Mouse (Mus musculus): ENCODE results near the gene Olfr78. TPM values are rescaled to one million over a fixed set of nuclear protein-coding genes. Genes with fewer than 3 reads are reported as not detected.

Olfr78 gene
- total and polyA plus RNA-seq, 3 experiments: 0.11 TPM; not detected in 2

GRCm38 (mm10) chr7:102727391-102727790 lies 31.9 kb downstream of the Olfr78 start, which contains the start of gene Olfr559:
TSS of gene Olfr559 (minus strand) at chr7:102727491.
- no peak for ATAC-seq (ENCODE audit: extremely low read depth, insufficient number of reproducible peaks, low FRiP score, poor library complexity, severe bottlenecking)
- H3K4me3 ChIP-seq (ENCODE audit: low read depth, low read length): no peak within 1 kb of the TSS

GRCm38 (mm10) chr7:102718970-102719369 lies 40.3 kb downstream of the Olfr78 start, which contains the start of gene Olfr33:
TSS of gene Olfr33 (minus strand) at chr7:102719070.
- no peak within 1 kb of the TSS for H3K4me3 ChIP-seq (ENCODE audit: low read depth, low read length)
- DNase-seq (ENCODE audit: low spot score) (no peak), ATAC-seq (ENCODE audit: extremely low read depth, insufficient number of reproducible peaks, low FRiP score, poor library complexity, severe bottlenecking) (no peak)
- no peaks in the 10 kb centered on the region for H3K9me3 ChIP-seq (replicated peaks)
- no peaks in the 10 kb centered on the region for H3K27me3 ChIP-seq (ENCODE audit: insufficient read depth, low read length)
- H3K4me1 ChIP-seq (ENCODE audit: insufficient read depth, low read depth, low read length): no peaks in the 10 kb centered on the region
- no peaks in the 10 kb centered on the region for H3K36me3 ChIP-seq (replicated peaks)
- TF ChIP-seq POLR2AphosphoS5 (IDR thresholded peaks at IDR 0.05; ENCODE audit: insufficient replicate concordance, low read depth, low read length) (no peak), GATA1 (IDR thresholded peaks at IDR 0.05; ENCODE audit: borderline replicate concordance, low read length) (no peak), TAL1 (conservative IDR thresholded peaks at IDR 0.05; ENCODE audit: low read depth, low read length) (no peak), GATA2 (IDR thresholded peaks at IDR 0.05; ENCODE audit: borderline replicate concordance, low read depth, low read length) (no peak), CTCF (IDR thresholded peaks at IDR 0.05; ENCODE audit: low read depth, low read length) (no peak)

More at GRCm38 (mm10) chr7:102727391-102727790, 31.9 kb downstream of the Olfr78 start, which contains the start of gene Olfr559:
- DNase-seq (ENCODE audit: low spot score): no peak
- H3K36me3 ChIP-seq (replicated peaks): no peaks in the 10 kb centered on the region
- H3K9me3 ChIP-seq (replicated peaks): no peaks in the 10 kb centered on the region
- no peaks in the 10 kb centered on the region for H3K4me1 ChIP-seq (ENCODE audit: insufficient read depth, low read depth, low read length)
- no peak for TF ChIP-seq GATA2 (IDR thresholded peaks at IDR 0.05; ENCODE audit: borderline replicate concordance, low read depth, low read length)
- TF ChIP-seq GATA1 (IDR thresholded peaks at IDR 0.05; ENCODE audit: borderline replicate concordance, low read length): no peak
- TF ChIP-seq TAL1 (conservative IDR thresholded peaks at IDR 0.05; ENCODE audit: low read depth, low read length): no peak
- TF ChIP-seq CTCF (IDR thresholded peaks at IDR 0.05; ENCODE audit: low read depth, low read length): no peak
- TF ChIP-seq POLR2AphosphoS5 (IDR thresholded peaks at IDR 0.05; ENCODE audit: insufficient replicate concordance, low read depth, low read length): no peak
- no peaks in the 10 kb centered on the region for H3K27me3 ChIP-seq (ENCODE audit: insufficient read depth, low read length)

- no peak within 1 kb of the TSS for H3K4me3 ChIP-seq (ENCODE audit: low read depth, low read length)
- H3K27me3 ChIP-seq (ENCODE audit: insufficient read depth, low read length): peaks cover 27% of the 10 kb centered on the region
- no peaks in the 10 kb centered on the region for H3K36me3 ChIP-seq (replicated peaks)
- no peak for TF ChIP-seq GATA2 (IDR thresholded peaks at IDR 0.05; ENCODE audit: borderline replicate concordance, low read depth, low read length)
- no peak for TF ChIP-seq TAL1 (conservative IDR thresholded peaks at IDR 0.05; ENCODE audit: low read depth, low read length)
- no peak for TF ChIP-seq GATA1 (IDR thresholded peaks at IDR 0.05; ENCODE audit: borderline replicate concordance, low read length)
- TF ChIP-seq POLR2AphosphoS5 (IDR thresholded peaks at IDR 0.05; ENCODE audit: insufficient replicate concordance, low read depth, low read length): no peak
- no peak for TF ChIP-seq CTCF (IDR thresholded peaks at IDR 0.05; ENCODE audit: low read depth, low read length)
- no peaks in the 10 kb centered on the region for H3K9me3 ChIP-seq (replicated peaks)
- ATAC-seq (ENCODE audit: extremely low read depth, insufficient number of reproducible peaks, low FRiP score, poor library complexity, severe bottlenecking): no peak
- no peaks in the 10 kb centered on the region for H3K4me1 ChIP-seq (ENCODE audit: insufficient read depth, low read depth, low read length)
- DNase-seq (ENCODE audit: low spot score): no peak
Measured at GRCm38 (mm10) chr7:102701915-102702314, 57.4 kb downstream of the Olfr78 start, which contains the start of gene Olfr558. TSS of gene Olfr558 (plus strand) at chr7:102702215.

GRCm38 (mm10) chr7:102698461-102698860 lies 60.8 kb downstream of the Olfr78 start:
- no peak for DNase-seq (ENCODE audit: low spot score)

GRCm38 (mm10) chr7:102695358-102696125 lies 63.7 kb downstream of the Olfr78 start, which contains the start of gene Olfr557:
TSS of gene Olfr557 (plus strand) at chr7:102695910.
- Histone ChIP-seq H3K4me3 (ENCODE audit: low read depth, low read length) (no peak within 1 kb of the TSS), H3K4me1 (ENCODE audit: insufficient read depth, low read depth, low read length) (no peaks in the 10 kb centered on the region), H3K9me3 (replicated peaks) (no peaks in the 10 kb centered on the region), H3K27me3 (ENCODE audit: insufficient read depth, low read length) (peaks cover 10% of the 10 kb centered on the region), H3K36me3 (replicated peaks) (no peaks in the 10 kb centered on the region)
- TF ChIP-seq POLR2AphosphoS5 (IDR thresholded peaks at IDR 0.05; ENCODE audit: insufficient replicate concordance, low read depth, low read length): no peak
- TF ChIP-seq CTCF (IDR thresholded peaks at IDR 0.05; ENCODE audit: low read depth, low read length): peak; percentile 89
- DNase-seq (ENCODE audit: low spot score) (no peak), ATAC-seq (ENCODE audit: extremely low read depth, insufficient number of reproducible peaks, low FRiP score, poor library complexity, severe bottlenecking) (no peak)

More at GRCm38 (mm10) chr7:102698461-102698860, 60.8 kb downstream of the Olfr78 start:
- Histone ChIP-seq H3K27me3 (ENCODE audit: insufficient read depth, low read length) (peaks cover 21% of the 10 kb centered on the region), H3K4me1 (ENCODE audit: insufficient read depth, low read depth, low read length) (no peaks in the 10 kb centered on the region), H3K9me3 (replicated peaks) (no peaks in the 10 kb centered on the region), H3K4me3 (ENCODE audit: low read depth, low read length) (no peak overlapping the region), H3K36me3 (replicated peaks) (no peaks in the 10 kb centered on the region)
- ATAC-seq (ENCODE audit: extremely low read depth, insufficient number of reproducible peaks, low FRiP score, poor library complexity, severe bottlenecking): no peak
- TF ChIP-seq CTCF (IDR thresholded peaks at IDR 0.05; ENCODE audit: low read depth, low read length) (no peak), TAL1 (conservative IDR thresholded peaks at IDR 0.05; ENCODE audit: low read depth, low read length) (no peak), GATA1 (IDR thresholded peaks at IDR 0.05; ENCODE audit: borderline replicate concordance, low read length) (no peak)

Other genes starting within 250 kb of the Olfr78 start
Only the 20 nearest of the 31 such genes appear.
- gene Olfr551, start 167.6 kb downstream of the Olfr78 start, total RNA-seq (2014; fragmentation: Nextera tagmentation): not detected in 2 replicates
- gene Olfr551, start 167.6 kb downstream of the Olfr78 start, total RNA-seq (2017): 0.23 and 0.27 TPM in 2 replicates
- not detected in 2 replicates for gene Olfr551, start 167.6 kb downstream of the Olfr78 start, polyA plus RNA-seq (2012)
- not detected in 2 replicates for gene Olfr552, start 161.7 kb downstream of the Olfr78 start, total RNA-seq (2014; fragmentation: Nextera tagmentation)
- gene Olfr552, start 161.7 kb downstream of the Olfr78 start, total RNA-seq (2017): 0.05 and 0.17 TPM in 2 replicates
- not detected in 2 replicates for gene Olfr552, start 161.7 kb downstream of the Olfr78 start, polyA plus RNA-seq (2012)
- not detected in 2 replicates for gene Olfr553, start 141.3 kb downstream of the Olfr78 start, total RNA-seq (2014; fragmentation: Nextera tagmentation)
- gene Olfr553, start 141.3 kb downstream of the Olfr78 start, total RNA-seq (2017): 0.12 and 0.22 TPM in 2 replicates
- not detected in 2 replicates for gene Olfr553, start 141.3 kb downstream of the Olfr78 start, polyA plus RNA-seq (2012)
- not detected in 2 replicates for gene Olfr554, start 121.0 kb downstream of the Olfr78 start, total RNA-seq (2014; fragmentation: Nextera tagmentation)
- gene Olfr554, start 121.0 kb downstream of the Olfr78 start, total RNA-seq (2017): 0.06 and 0.16 TPM in 2 replicates
- not detected in 2 replicates for gene Olfr554, start 121.0 kb downstream of the Olfr78 start, polyA plus RNA-seq (2012)
- not detected in 2 replicates for gene Olfr555, start 100.6 kb downstream of the Olfr78 start, total RNA-seq (2014; fragmentation: Nextera tagmentation)
- gene Olfr555, start 100.6 kb downstream of the Olfr78 start, total RNA-seq (2017): 0.17 and 0.22 TPM in 2 replicates
- gene Olfr555, start 100.6 kb downstream of the Olfr78 start, polyA plus RNA-seq (2012): not detected in 2 replicates
- gene Olfr556, start 94.6 kb downstream of the Olfr78 start, total RNA-seq (2014; fragmentation: Nextera tagmentation): not detected in 2 replicates
- gene Olfr556, start 94.6 kb downstream of the Olfr78 start, total RNA-seq (2017): 0.23 and 0.27 TPM in 2 replicates
- not detected in 2 replicates for gene Olfr556, start 94.6 kb downstream of the Olfr78 start, polyA plus RNA-seq (2012)
- 12.9 and 19.6 TPM in 2 replicates for gene Trim68, start 72.1 kb downstream of the Olfr78 start, total RNA-seq (2014; fragmentation: Nextera tagmentation)
- gene Trim68, start 72.1 kb downstream of the Olfr78 start, total RNA-seq (2017): 9.6 and 9.9 TPM in 2 replicates
- 2.0 and 2.3 TPM in 2 replicates for gene Trim68, start 72.1 kb downstream of the Olfr78 start, polyA plus RNA-seq (2012)
- gene Olfr557, start 63.6 kb downstream of the Olfr78 start, total RNA-seq (2014; fragmentation: Nextera tagmentation): not detected in 2 replicates
- gene Olfr557, start 63.6 kb downstream of the Olfr78 start, total RNA-seq (2017): 0.06 TPM in 1 of 2 replicates, not detected in the other
- not detected in 2 replicates for gene Olfr557, start 63.6 kb downstream of the Olfr78 start, polyA plus RNA-seq (2012)
- gene Olfr558, start 57.3 kb downstream of the Olfr78 start, total RNA-seq (2014; fragmentation: Nextera tagmentation): not detected in 2 replicates
- gene Olfr558, start 57.3 kb downstream of the Olfr78 start, total RNA-seq (2017): 0.11 and 0.17 TPM in 2 replicates
- not detected in 2 replicates for gene Olfr558, start 57.3 kb downstream of the Olfr78 start, polyA plus RNA-seq (2012)
- not detected in 2 replicates for gene Olfr33, start 40.4 kb downstream of the Olfr78 start, total RNA-seq (2014; fragmentation: Nextera tagmentation)
- not detected in 2 replicates for gene Olfr33, start 40.4 kb downstream of the Olfr78 start, total RNA-seq (2017)
- gene Olfr33, start 40.4 kb downstream of the Olfr78 start, polyA plus RNA-seq (2012): not detected in 2 replicates
- not detected in 2 replicates for gene Olfr559, start 32.0 kb downstream of the Olfr78 start, total RNA-seq (2014; fragmentation: Nextera tagmentation)
- gene Olfr559, start 32.0 kb downstream of the Olfr78 start, total RNA-seq (2017): not detected in 2 replicates
- not detected in 2 replicates for gene Olfr559, start 32.0 kb downstream of the Olfr78 start, polyA plus RNA-seq (2012)
- not detected in 2 replicates for gene Olfr560, start 105 bp downstream of the Olfr78 start, total RNA-seq (2014; fragmentation: Nextera tagmentation)
- 0.12 and 0.38 TPM in 2 replicates for gene Olfr560, start 105 bp downstream of the Olfr78 start, total RNA-seq (2017)
- gene Olfr560, start 105 bp downstream of the Olfr78 start, polyA plus RNA-seq (2012): not detected in 2 replicates
- gene Olfr561, start 11.8 kb upstream of the Olfr78 start, total RNA-seq (2014; fragmentation: Nextera tagmentation): not detected in 2 replicates
- gene Olfr561, start 11.8 kb upstream of the Olfr78 start, total RNA-seq (2017): 0.22 TPM in 1 of 2 replicates, not detected in the other
- not detected in 2 replicates for gene Olfr561, start 11.8 kb upstream of the Olfr78 start, polyA plus RNA-seq (2012)
- not detected in 2 replicates for gene Olfr564, start 44.0 kb upstream of the Olfr78 start, total RNA-seq (2014; fragmentation: Nextera tagmentation)
- not detected in 2 replicates for gene Olfr564, start 44.0 kb upstream of the Olfr78 start, total RNA-seq (2017)
- gene Olfr564, start 44.0 kb upstream of the Olfr78 start, polyA plus RNA-seq (2012): not detected in 2 replicates
- not detected in 2 replicates for gene Olfr566, start 99.3 kb upstream of the Olfr78 start, total RNA-seq (2014; fragmentation: Nextera tagmentation)
- gene Olfr566, start 99.3 kb upstream of the Olfr78 start, total RNA-seq (2017): 0.06 and 0.16 TPM in 2 replicates
- not detected in 2 replicates for gene Olfr566, start 99.3 kb upstream of the Olfr78 start, polyA plus RNA-seq (2012)
- not detected in 2 replicates for gene Olfr568, start 117.7 kb upstream of the Olfr78 start, total RNA-seq (2014; fragmentation: Nextera tagmentation)
- gene Olfr568, start 117.7 kb upstream of the Olfr78 start, total RNA-seq (2017): not detected in 2 replicates
- gene Olfr568, start 117.7 kb upstream of the Olfr78 start, polyA plus RNA-seq (2012): not detected in 2 replicates
- gene Olfr569, start 131.4 kb upstream of the Olfr78 start, total RNA-seq (2014; fragmentation: Nextera tagmentation): not detected in 2 replicates
- 0.06 and 0.16 TPM in 2 replicates for gene Olfr569, start 131.4 kb upstream of the Olfr78 start, total RNA-seq (2017)
- gene Olfr569, start 131.4 kb upstream of the Olfr78 start, polyA plus RNA-seq (2012): not detected in 2 replicates
- not detected in 2 replicates for gene Olfr570, start 135.1 kb upstream of the Olfr78 start, total RNA-seq (2014; fragmentation: Nextera tagmentation)
- gene Olfr570, start 135.1 kb upstream of the Olfr78 start, total RNA-seq (2017): not detected in 2 replicates
- gene Olfr570, start 135.1 kb upstream of the Olfr78 start, polyA plus RNA-seq (2012): not detected in 2 replicates
- gene Olfr571, start 158.1 kb upstream of the Olfr78 start, total RNA-seq (2014; fragmentation: Nextera tagmentation): 0.15 TPM in 1 of 2 replicates, not detected in the other
- 0.11 and 0.12 TPM in 2 replicates for gene Olfr571, start 158.1 kb upstream of the Olfr78 start, total RNA-seq (2017)
- gene Olfr571, start 158.1 kb upstream of the Olfr78 start, polyA plus RNA-seq (2012): not detected in 2 replicates
- gene Olfr572, start 164.9 kb upstream of the Olfr78 start, total RNA-seq (2014; fragmentation: Nextera tagmentation): not detected in 2 replicates
- 0.22 TPM in 1 of 2 replicates, not detected in the other for gene Olfr572, start 164.9 kb upstream of the Olfr78 start, total RNA-seq (2017)
- not detected in 2 replicates for gene Olfr572, start 164.9 kb upstream of the Olfr78 start, polyA plus RNA-seq (2012)